Comparison of ENCODE assay signal across 12 mouse cellular contexts in genomic region chr16:23350802-23351201, GRCm38 (mm10).
A peak's percentile ranks its signal among the peaks of the same experiment; 100 is the strongest.
DNase-seq lines count a peak whose midpoint lies in the region; ATAC-seq and TF ChIP-seq lines count a peak whose summit lies in the region.
"Had no signal": no experiment of that assay in that cellular context is flagged by ENCODE, and none has a peak within 500 bp of the region (broad histone marks: within the 10 kb centered on the region; RNA-seq: fewer than 3 reads in every experiment).

No protein-coding gene starts in this region.

- no peak overlapping the region for H3K9ac ChIP-seq in midbrain, embryonic 14.5 days (replicated peaks; ENCODE audit: low read length)
- no peak overlapping the region for H3K9ac ChIP-seq in midbrain, embryonic 16.5 days (ENCODE audit: low read depth, low read length)
- H3K9ac ChIP-seq in forebrain, embryonic 16.5 days (replicated peaks; ENCODE audit: low read depth, low read length) = no peak overlapping the region
- no peak overlapping the region for H3K9ac ChIP-seq in heart, adult 2 months (ENCODE audit: low read depth, low read length)
- H3K9ac ChIP-seq: liver, embryonic 13.5 days had no signal

- TF ChIP-seq CTCF in heart, adult 2 months (IDR thresholded peaks at IDR 0.05) = no peak

- no peaks in the 10 kb centered on the region for H3K9me3 ChIP-seq in midbrain, embryonic 14.5 days (ENCODE audit: control insufficient read depth, low read length)
- H3K9me3 ChIP-seq in midbrain, embryonic 16.5 days (replicated peaks; ENCODE audit: control insufficient read depth, low read length, poor library complexity, severe bottlenecking) = no peaks in the 10 kb centered on the region
- H3K9me3 ChIP-seq in forebrain, embryonic 16.5 days (ENCODE audit: control insufficient read depth, low read length) = no peaks in the 10 kb centered on the region
- H3K9me3 ChIP-seq: liver, embryonic 13.5 days; megakaryocyte, embryonic 14.5 days had no signal

- no peak for TF ChIP-seq POLR2A in heart, adult 2 months (IDR thresholded peaks at IDR 0.05; ENCODE audit: insufficient read depth, low read depth, low read length)

- H3K79me2 ChIP-seq in heart, adult 2 months (replicated peaks; ENCODE audit: control insufficient read depth, insufficient read depth, low read length) = no peaks in the 10 kb centered on the region

- H3K36me3 ChIP-seq in midbrain, embryonic 14.5 days (ENCODE audit: control insufficient read depth, insufficient read depth, low read length) = peaks cover 12% of the 10 kb centered on the region
- peaks cover 6% of the 10 kb centered on the region for H3K36me3 ChIP-seq in midbrain, embryonic 16.5 days (ENCODE audit: control insufficient read depth, insufficient read depth, low read length)
- H3K36me3 ChIP-seq in forebrain, embryonic 16.5 days (ENCODE audit: control insufficient read depth, insufficient read depth) = peaks cover 5% of the 10 kb centered on the region; the same call in 1 of the 2 replicates
- no peaks in the 10 kb centered on the region; the same call in 1 of the 2 replicates for H3K36me3 ChIP-seq in heart, adult 2 months (ENCODE audit: control insufficient read depth, insufficient read depth, low read length)
- H3K36me3 ChIP-seq: liver, embryonic 13.5 days had no signal

- intact Hi-C loops in heart, postnatal 10 days (cut with DNase I) = no loop called here
- intact Hi-C loops in heart, postnatal 36 days (cut with DNase I) = no loop called here
- intact Hi-C loops in heart, adult 2 months (cut with DNase I) = no loop called here

- peak; percentile 17 to 30 for DNase-seq in heart, postnatal 10 days
- no peak for DNase-seq in heart, postnatal 36 days
- DNase-seq in midbrain, embryonic 14.5 days = peak; percentile 54
- DNase-seq in thymus, postnatal 14 days = peak; percentile 92
- DNase-seq in kidney, postnatal 14 days = no peak
- no peak for DNase-seq in heart, adult 2 months
- DNase-seq: cerebellum, adult 11 months; kidney, adult 2 months; liver, embryonic 13.5 days had no signal

- no peak overlapping the region for H3K4me2 ChIP-seq in midbrain, embryonic 14.5 days (ENCODE audit: low read length)
- H3K4me2 ChIP-seq in midbrain, embryonic 16.5 days (ENCODE audit: low read length) = no peak overlapping the region
- H3K4me2 ChIP-seq in forebrain, embryonic 16.5 days (ENCODE audit: low read length) = no peak overlapping the region
- H3K4me2 ChIP-seq: liver, embryonic 13.5 days had no signal

- TF ChIP-seq EP300 in heart, adult 2 months (IDR thresholded peaks at IDR 0.05; ENCODE audit: insufficient read depth, low read depth, low read length) = no peak

- H3K27me3 ChIP-seq in midbrain, embryonic 14.5 days (ENCODE audit: control insufficient read depth, insufficient read depth, low read length) = no peaks in the 10 kb centered on the region
- no peaks in the 10 kb centered on the region for H3K27me3 ChIP-seq in midbrain, embryonic 16.5 days (ENCODE audit: control insufficient read depth, insufficient read depth, low read depth, low read length)
- H3K27me3 ChIP-seq in forebrain, embryonic 16.5 days (replicated peaks; ENCODE audit: control insufficient read depth, insufficient read depth, low read length) = no peaks in the 10 kb centered on the region
- H3K27me3 ChIP-seq in heart, adult 2 months (ENCODE audit: control insufficient read depth, insufficient read depth, low read length) = no peaks in the 10 kb centered on the region
- H3K27me3 ChIP-seq: liver, embryonic 13.5 days had no signal

- H3K4me3 ChIP-seq in midbrain, embryonic 14.5 days (replicated peaks; ENCODE audit: low read depth, low read length) = no peak overlapping the region
- H3K4me3 ChIP-seq in midbrain, embryonic 16.5 days (ENCODE audit: low read depth, low read length) = no peak overlapping the region
- no peak overlapping the region for H3K4me3 ChIP-seq in forebrain, embryonic 16.5 days (replicated peaks; ENCODE audit: low read length)
- H3K4me3 ChIP-seq in heart, adult 2 months = no peak overlapping the region
- H3K4me3 ChIP-seq: liver, embryonic 13.5 days; megakaryocyte, embryonic 14.5 days had no signal

- H3K27ac ChIP-seq in midbrain, embryonic 14.5 days (replicated peaks; ENCODE audit: low read depth, low read length) = no peak overlapping the region
- H3K27ac ChIP-seq in midbrain, embryonic 16.5 days (ENCODE audit: low read length) = no peak overlapping the region
- no peak overlapping the region for H3K27ac ChIP-seq in forebrain, embryonic 16.5 days (ENCODE audit: low read length)
- H3K27ac ChIP-seq in heart, adult 2 months = no peak overlapping the region
- H3K27ac ChIP-seq: liver, embryonic 13.5 days had no signal

- no peaks in the 10 kb centered on the region for H3K4me1 ChIP-seq in midbrain, embryonic 14.5 days (ENCODE audit: control insufficient read depth, insufficient read depth, low read length)
- no peaks in the 10 kb centered on the region for H3K4me1 ChIP-seq in midbrain, embryonic 16.5 days (ENCODE audit: control insufficient read depth, insufficient read depth, low read length)
- 0 out of 2 replicates have a peak, but pooled peaks cover 6% of the 10 kb centered on the region for H3K4me1 ChIP-seq in forebrain, embryonic 16.5 days (replicated peaks; ENCODE audit: control insufficient read depth, insufficient read depth, low read length)
- no peaks in the 10 kb centered on the region; the same call in 1 of the 2 replicates for H3K4me1 ChIP-seq in heart, adult 2 months (ENCODE audit: control insufficient read depth, insufficient read depth, low read length)
- H3K4me1 ChIP-seq: megakaryocyte, embryonic 14.5 days had no signal

- ATAC-seq in midbrain, embryonic 14.5 days (ENCODE audit: low FRiP score, low TSS enrichment) = no peak
- ATAC-seq in midbrain, embryonic 16.5 days = no peak
- peak; percentile 36; the same call in 1 of the 2 replicates for ATAC-seq in forebrain, embryonic 16.5 days

- WGBS in midbrain, embryonic 14.5 days = 7% methylated on average over 2 of the region's 2 CpGs
- WGBS in midbrain, embryonic 16.5 days = 9% methylated on average over 2 of the region's 2 CpGs
- 9% methylated on average over 2 of the region's 2 CpGs for WGBS in forebrain, embryonic 16.5 days
- WGBS in heart, adult 2 months = 53% methylated on average over 2 of the region's 2 CpGs

Comparison
In these comparisons a context has a peak if more than half of its experiments do, and no peak if none do; other contexts are left out.
1. DNase-seq: peak in heart, postnatal 10 days (2 of 2), midbrain, embryonic 14.5 days (single experiment) and thymus, postnatal 14 days (single experiment); none in heart, postnatal 36 days (0 of 2), kidney, postnatal 14 days (single experiment) and heart, adult 2 months (0 of 2).